Mouse (Mus musculus) c-Kit-negative CD71-positive TER-119-positive erythroid progenitor cells, embryonic 14.5 days (primary cell): Measurements from ENCODE around the gene 1700012A03Rik.

ENCODE experiments used
- DNase-seq: peaks from one replicate; pipeline ENCODE4 v3.0.0-alpha.2; 2013; ENCODE audit warnings: low read depth, low spot score

Gene 1700012A03Rik

DNA sequence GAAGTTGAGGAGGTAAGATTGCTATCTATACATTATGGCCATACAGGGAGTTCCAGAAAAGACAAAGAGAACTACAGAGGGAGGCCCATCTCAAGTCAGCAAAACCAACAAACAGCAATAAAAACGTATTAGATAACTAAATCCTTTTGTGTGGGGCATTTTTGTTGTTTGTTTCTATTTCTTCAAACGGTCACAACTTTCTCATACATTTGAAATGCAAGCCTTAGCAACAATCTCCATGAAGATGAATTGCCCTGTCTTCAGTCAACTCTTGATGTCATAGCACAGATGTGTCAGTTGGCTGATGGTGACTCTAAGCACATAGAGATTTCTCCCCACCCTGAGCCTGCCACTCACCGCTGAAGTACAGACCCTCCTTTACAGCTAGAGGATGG is at the start of gene 1700012A03Rik:
Gene 1700012A03Rik (plus strand): TSS at position 296 of the 395 bp plus-strand sequence.
- DNase-seq: no peak

DNA sequence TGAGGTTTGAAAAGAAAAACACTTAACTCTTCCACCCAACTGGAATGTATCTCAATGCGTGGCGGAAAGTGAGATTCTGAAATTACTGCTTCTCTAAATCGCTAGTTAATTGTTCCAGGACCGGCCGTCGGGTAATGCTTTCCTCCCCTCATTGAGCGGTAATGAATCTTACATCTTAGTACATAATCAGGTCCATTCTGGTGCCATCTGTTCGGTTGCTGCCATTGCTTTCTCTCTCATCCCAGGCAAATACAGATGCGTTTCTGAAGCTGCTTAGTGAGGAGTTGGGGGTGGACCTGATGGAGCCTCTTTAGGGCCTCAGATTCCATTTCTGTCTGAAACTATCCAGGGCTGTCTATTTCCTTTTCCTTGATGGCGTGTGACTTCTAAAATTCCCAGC is 45.8 kb upstream of the 1700012A03Rik start:
- DNase-seq: no peak

DNA sequence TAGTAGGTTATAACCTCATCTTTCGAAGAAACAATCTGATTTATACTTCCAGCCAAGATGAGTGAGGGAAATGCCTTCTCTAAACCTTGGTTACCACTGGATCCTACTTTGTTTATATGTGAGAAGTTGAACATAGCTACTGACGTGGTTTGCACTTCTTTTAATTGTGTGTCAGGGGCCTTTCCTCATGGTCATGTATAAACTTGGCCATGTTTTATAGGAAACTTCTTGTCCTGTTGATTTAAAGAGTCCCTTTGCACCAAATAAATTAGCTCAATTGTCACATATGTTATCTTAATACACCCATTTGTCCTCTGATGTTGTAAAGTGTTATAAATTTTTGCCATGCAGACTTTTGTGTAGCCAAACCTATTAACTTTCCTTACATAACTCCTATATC is 44.1 kb upstream of the 1700012A03Rik start:
- no peak for DNase-seq

DNA sequence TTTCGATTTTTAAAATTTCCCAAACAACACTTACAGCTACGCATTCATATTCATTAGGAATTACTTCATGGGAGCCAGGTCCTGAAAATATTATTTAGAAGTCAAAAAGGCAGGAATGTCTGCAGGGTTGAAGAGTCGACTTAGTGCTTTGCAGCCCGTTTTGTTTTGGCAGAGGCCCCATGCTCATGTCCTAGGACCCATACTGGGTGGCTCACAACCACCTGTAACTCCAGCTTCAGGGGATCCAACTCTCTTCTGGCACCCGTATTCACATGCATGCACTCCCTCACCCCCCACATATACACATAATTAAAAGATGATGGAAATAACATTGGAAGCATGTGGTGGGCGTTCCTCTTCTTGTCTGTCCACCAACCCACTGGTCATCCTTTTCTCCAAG is 43.7 kb upstream of the 1700012A03Rik start:
- no peak for DNase-seq

DNA sequence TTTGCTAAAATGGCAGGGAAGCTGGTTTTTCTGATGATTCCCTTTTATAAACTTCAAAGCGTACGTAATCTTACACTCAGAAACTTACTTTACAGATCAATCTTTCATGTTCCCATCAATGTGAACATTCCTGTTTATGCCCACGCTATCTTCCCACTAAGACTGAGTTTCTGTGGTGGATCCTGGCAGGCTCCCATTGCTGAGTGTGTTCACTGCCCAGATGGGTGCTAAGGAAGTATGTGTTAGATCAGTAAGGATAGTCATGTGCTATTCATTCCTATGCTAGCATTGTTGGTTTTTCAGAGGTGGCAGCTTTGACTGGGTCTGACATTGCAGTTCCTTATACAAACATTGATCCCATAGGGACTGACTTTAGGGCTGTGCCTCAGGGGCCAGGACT is 42.7 kb upstream of the 1700012A03Rik start:
- DNase-seq: no peak

DNA sequence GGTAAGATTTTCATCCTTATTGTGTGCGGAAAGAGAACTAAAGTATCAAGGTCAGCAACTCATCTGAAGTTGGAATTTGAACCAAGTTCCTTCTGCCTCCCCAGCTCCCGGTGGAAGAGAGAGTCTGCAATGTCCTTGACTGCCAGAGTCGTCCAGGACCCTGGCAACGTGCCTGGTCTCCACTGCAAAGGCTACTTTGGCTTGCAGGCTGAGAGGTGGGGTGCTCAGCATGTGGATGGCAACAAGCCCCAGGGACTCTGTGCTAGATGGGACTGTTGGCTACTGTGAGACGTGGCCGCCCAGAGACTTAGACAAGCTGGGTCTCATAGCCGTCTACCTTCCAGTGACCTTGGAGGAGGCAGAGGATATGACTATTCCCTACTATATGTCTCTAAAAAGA is 33.2 kb upstream of the 1700012A03Rik start:
- DNase-seq: no peak

DNA sequence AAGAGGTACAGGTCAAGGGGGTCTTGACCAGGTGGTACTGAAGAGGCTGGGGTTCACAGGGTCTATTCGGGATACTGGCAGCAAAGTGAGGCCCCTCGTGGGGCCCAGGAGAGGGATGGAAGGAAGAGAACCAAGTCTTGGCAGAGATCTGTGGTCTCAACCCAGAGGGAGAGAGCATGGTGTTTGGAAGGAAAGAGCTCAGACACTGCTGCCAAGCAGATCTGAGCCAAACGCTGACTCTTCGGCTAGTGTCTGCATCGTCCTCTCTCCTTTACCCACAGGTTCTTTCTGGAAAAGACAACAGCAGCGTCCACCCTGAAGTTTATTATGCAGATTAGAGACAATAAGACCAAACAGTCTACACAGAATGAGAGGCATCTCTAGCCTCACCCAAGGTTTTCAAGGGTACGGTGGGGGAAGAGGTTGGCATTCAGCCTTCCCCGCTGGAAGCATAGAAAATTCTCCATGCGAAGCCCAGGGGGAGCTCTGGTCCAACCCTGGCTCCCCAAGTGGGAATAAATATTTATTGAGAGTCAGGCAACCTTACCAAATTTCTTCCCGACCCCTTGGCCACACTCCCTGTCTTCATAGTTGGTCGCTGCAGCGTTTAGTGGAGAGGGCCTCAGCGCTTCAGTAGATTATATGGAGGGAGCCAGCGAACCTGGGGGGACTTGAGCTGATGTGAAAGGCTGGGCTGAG is 32.5 kb upstream of the 1700012A03Rik start:
- no peak for DNase-seq

DNA sequence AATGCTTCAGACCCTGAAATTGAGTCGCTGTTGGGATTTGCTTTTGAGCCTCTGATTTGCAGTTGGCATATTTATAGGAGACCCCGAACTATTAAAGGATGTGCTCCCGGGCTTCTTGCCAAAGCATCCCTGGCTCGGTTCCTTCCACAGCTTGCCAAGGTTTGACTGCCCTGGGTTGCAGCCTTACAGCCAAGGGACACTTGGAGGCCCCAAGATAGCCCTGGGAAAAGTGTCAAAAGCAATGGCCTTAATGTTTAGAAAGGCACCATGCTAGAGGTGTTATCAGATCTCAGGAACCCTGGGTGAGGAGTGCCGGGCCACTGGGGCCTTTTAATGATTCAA is 32.0 kb upstream of the 1700012A03Rik start:
- DNase-seq: no peak

DNA sequence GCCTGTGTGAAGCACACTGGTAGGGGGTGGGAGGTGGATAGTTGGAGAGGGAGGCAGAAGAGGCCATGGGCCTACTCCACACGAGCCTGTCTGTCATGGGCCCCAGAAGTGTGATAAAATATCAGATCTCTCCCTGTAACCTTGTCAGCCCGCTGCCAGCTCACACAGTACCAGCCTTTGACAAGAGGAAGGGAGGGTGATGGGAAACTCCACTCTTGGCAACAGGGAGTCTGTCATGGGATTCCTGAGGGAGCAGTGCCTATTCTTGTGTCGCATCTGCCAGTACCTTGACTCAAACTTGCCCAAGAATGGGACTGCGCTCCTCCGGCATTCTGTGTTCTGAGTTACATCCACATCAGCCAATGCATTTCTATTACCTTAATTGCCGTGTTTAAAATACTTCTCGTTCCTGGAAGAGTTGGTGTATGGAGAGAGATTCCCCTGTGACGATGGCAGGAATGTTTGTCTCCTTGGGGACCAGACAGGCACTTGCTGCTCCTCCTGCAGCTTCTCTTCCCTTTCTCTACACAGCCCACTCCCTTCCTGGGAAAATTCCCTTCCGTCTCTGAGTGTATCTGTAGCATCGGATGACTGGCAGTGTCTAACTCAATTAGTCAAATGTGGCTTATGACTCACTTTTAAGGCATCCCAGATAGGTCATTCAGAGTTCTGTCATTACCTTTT is 28.1 kb upstream of the 1700012A03Rik start:
- DNase-seq: no peak

DNA sequence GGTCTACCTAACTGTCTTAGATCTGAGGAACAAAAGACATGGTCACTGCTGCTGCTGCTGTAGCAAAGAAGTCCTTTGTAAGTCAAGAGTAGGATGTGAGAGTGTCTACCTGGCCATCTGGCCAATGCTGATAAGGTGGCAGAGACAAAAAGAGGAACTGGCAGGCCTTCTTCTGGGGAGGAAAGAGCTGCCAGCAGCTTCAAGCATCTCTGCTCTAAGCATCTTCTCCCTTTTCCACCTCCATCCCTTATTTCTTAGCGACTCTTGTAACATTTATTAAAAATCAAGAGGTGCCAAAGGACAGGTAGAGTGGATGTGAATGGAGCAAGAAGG is 27.5 kb upstream of the 1700012A03Rik start:
- DNase-seq: no peak

DNA sequence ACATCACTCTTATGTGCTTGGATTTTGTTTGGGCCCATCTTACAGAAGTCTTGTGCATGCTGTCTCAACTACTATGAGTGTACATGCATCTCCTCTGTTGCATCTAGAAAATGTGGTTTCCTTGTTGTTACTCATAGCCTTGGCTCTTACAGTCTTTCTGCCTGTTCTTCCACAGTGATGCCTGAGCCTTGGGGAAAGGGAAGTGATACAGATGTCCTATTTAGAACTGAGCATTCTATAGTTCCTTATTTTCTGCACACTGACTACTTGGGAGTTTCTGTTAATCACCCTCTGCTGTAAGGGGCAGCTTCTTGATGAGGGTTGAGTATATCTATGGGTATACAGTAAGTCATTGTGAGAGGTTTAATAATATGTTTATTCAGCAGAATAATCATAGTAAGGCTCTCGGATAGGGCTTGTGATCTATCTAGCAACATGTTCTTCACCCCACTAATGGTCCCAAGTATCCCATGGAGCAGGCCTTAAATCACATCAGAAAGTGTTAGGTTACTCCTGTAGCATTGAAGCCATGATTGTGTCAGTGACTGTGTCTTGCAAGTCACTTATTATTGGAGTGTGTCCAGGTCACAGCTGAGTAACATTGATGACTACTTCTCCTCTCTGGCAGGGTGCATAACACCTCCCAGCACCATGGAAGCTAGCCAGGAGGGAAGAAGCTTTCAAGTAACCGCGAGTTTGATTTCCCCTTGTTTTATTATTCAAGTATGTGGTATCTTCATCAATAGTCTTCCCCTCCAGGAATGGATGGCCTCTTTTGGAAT is 21.6 kb upstream of the 1700012A03Rik start:
- no peak for DNase-seq

DNA sequence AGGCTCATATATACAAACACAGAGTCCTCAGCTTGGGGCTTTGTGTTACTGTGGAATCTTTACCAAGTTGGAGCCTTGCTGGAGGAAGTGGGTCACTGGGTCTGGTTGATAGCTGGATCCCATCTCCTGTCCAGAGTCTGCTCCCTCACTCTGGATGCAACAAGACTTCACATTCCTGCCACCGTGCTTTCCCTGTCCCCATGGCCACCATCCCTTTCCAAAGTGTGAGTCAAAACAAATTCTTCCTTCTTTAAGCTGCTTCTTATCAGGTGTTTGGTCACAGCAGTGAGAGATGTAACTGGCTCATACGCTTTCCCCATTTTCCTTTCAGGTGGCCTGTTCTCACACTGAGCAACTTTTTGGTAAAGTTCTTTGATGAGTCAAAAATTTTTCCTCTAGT is 15.8 kb upstream of the 1700012A03Rik start:
- DNase-seq: no peak

DNA sequence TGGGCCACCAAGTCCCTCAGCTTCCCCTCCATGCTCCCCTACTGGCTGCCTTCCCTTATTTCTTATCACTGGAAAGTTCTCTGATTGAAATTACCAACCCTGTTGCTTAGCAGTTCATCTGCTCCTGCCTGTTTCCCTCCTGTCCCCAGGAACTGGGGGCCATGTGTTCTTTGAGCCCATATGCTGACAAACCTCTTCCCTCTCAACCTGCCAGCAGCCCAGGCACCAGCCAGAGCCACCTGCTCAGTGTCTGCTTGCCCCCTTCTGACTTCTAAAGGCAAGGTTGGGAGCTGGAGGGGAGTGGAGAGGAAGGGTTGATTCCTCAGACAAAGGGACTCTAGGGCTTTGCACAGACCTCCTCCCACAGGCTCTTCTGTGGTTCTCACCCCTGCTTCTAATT is 4.7 kb upstream of the 1700012A03Rik start:
- no peak for DNase-seq

DNA sequence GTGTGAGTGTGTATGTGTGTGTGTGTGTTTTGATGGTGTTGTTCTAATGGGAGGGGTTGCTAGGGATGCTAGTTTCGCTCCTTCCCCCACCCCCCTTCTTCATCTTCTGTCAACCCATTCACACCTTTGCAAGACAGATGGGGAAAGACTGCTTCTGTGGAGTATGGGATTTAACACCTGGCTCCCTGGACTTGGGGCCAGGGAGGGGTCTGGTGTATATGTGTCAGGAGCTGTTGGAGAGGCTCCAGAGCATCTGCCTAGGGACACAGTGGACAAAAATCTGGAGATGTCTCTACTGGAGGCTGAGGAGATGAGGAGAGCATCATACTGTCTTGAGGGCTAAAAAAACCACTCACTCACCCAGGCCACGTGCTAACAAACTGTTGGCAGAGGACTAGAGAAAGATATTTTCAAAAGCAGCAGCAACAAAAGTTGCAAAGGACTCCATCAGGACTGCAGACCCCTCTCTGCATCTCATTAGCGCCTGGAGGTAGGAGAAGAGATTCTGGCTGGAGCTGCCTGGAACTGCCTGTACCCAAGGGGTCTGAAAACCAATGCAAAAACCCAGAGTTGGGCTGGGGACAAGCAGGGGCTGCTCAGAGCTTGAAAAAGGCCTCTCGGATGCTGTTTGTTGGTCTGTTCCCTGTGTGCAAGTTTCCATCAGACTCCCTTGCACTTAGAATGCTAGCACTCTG is 643 bp upstream of the 1700012A03Rik start:
- DNase-seq: no peak

DNA sequence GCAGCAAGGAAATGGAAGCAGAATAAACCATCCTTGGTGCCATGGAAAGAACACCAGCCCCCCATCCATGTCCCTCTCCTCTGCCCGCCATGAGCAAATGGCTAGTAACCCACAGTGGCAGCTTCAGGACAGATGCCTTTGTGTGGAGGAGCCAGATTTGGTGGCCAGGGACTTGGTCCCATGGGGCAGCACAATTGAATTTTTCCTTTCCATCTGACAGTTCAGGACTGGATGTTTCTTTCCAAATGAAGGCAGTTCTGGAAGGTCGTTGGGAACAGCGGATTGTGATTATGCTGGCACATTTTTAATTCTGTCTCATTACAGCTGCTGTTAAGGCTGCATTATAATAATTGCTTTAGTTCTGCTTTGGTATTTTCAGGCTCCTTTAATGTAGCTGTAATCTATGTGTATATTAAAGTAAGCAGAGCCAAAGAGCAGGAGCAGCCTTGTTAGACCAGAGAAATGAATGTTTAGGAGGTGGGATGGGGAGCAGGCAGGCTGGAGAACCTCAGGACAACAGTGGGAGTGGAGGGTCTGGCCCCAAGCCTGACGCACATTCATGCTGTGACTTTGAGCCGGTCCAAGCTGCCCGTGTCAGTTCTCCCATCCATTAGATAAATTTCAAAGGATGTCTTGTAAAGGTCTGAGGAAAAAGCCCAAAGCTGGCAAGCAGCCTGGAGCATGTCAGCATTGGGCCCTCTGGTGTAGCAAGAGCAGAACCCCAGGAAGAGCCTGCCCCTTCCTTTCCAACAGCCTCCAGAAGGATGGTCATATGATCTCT is 2.3 kb downstream of the 1700012A03Rik start:
- DNase-seq: no peak

DNA sequence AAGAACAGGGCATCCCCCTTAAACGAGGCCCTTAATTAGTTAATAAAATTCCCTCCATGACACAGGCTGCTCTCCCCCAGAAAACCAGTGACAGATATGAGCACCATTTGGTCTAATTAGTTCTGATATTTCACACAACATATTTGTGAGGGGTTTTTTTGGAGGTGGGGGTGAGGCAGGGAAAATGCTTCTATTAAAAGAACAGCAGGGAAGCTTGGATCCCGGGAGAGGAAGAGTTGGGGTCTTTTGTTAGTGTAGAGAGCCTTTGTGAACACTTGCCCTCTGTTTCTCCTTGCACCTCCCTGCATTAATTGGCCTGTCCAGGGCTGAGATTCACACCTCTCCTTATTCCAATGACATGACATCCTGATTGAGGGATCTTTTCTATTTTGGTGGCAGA is 6.5 kb downstream of the 1700012A03Rik start:
- no peak for DNase-seq

DNA sequence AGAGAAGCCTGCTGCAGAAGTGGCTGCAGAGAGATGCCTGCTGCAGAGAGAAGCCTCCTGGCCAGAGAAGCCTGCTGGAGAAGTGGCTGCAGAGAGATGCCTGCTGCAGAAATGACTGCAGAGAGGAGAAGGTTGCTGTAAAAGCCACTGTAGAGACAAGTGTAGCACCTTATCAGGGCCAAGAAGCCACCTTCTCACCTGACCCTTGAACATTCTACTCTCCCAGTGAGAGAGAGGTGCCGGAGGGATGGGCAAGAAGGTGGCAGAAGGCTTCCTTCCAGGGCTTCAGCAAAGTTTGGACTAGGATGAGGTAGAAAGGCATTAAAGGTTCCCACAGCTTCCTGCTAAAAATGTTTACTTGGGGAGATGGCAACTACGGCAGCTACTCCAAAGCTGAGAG is 8.5 kb downstream of the 1700012A03Rik start:
- no peak for DNase-seq

DNA sequence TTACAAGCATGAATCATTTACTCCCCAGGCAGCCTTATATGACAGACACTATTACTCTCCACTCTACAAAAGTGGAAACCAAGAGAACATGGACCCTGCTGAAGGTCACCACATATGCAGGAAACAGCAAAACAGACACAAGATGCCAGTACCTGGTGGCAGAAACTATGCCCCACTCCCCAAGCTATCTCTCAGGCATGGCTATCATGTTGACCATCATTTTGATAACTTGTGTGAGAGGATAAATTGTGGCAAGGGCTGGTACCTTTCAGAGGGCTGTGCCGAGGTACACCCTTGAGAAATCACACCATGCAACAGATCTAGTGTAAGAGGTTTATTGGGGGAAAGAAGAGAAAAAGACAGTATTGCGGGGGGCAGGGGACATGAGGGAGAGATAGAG is 10.6 kb downstream of the 1700012A03Rik start:
- DNase-seq: no peak

DNA sequence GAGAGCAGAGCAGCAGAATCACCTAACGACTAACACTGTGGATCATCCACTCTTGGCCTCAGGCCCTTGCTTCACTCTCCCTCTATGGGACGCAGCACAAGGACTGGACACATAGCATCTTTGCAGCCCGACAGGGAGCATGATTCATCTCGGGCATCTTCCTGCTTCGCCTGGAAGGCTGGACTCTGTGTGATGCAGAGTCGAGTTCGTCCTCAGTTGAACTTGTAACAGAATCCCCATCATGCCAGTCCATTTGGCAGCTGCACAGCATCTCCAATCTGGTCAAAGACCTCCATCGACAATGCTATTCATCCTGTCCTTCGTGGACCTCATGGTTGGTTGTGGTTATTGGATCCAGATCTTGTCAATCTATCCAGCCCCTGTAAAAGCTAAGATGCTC is 11.2 kb downstream of the 1700012A03Rik start:
- DNase-seq: no peak

DNA sequence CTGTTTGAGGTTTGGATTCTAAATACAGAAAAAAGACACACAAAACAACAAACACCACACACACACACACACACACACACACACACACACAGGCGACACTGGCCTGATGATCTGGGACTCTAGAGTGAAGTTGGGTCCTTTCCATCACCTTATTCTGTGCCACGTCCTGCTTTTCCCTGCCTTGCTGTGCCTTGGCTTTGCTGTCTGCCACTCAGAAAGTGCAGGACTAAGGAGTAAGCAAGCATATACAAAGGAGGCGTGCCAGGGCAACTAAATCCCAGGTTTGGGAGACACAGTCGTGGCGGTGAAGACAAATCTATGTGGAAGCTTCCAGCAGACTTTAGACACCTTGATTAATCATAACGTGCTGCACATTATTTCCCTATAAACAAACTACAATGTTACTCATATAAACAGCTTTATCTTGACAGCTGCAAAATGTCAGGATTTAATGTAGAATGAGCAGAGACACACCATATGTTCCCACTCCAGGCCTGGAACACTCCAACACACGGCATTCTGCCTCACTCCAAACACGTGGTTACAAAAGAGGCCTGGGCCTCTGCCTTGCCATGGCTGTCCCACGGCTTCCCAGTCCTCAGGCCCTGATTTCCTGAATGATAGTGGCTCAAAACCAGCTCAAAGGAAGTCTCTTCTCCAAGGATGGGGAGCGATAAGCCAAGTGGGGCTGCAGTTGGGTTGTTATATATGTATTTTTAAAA is 15.9 kb downstream of the 1700012A03Rik start:
- DNase-seq: no peak

DNA sequence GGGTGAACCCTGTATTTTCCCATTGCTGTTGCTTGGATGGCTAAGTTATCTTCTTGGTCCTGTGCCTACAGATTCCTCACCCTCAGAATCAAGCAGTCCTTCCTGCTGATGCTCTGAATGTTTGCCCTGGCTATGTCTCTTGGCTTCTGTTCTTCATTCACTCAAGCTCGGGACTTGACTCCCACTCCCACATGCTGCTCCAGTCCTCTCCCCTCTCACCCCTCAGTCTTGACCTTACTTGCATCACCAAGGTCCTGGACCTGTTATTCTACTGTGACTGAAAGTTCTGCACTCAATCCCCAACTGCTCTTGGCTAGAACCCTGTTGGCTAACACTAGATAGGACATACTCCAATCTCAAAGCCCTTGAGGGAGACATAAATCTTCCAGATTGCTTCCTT is 22.1 kb downstream of the 1700012A03Rik start:
- no peak for DNase-seq
